Mouse (Mus musculus) bone marrow macrophage, adult 2 months (primary cell): Measurements from ENCODE around the gene Rassf1.

Experiments
- CTCF ChIP-seq: IDR thresholded peaks from 2 replicates; pipeline ENCODE4 v1.5.1; 2012; ENCODE audit warnings: low read depth, mild to moderate bottlenecking, low read length, moderate library complexity
- POLR2A ChIP-seq: IDR thresholded peaks from 2 replicates; pipeline ENCODE4 v1.6.1; 2012; ENCODE audit warnings: mild to moderate bottlenecking, low read depth, low read length, borderline replicate concordance

GRCm38 (mm10) chr9:107549297-107550074 is 1.9 kb upstream of the Rassf1 start:
- TF ChIP-seq CTCF (no peak), POLR2A (no peak)
